Mouse (Mus musculus) liver, adult 2 months (tissue): ENCODE results near the gene Bpifc. TPM values are rescaled to one million over a fixed set of nuclear protein-coding genes. Genes with fewer than 3 reads are reported as not detected.

Experiments
- DNase-seq: peaks from one replicate; pipeline ENCODE4 v3.0.0-alpha.2; 2011; ENCODE audit warnings: low read depth, low spot score; ENCODE audit errors: extremely low read depth
- H3K27ac ChIP-seq: fragments of 200-500 bp; replicated peaks from 2 replicates; pipeline ENCODE4 v1.5.1; 2012; ENCODE audit warnings: low read depth, mild to moderate bottlenecking, control low read depth, inconsistent platforms, low read length; ENCODE audit not compliant: insufficient read depth
- H3K27me3 ChIP-seq: fragments of 200-500 bp; 2 replicates; pipeline ENCODE4 v1.6.1; 2012; ENCODE audit warnings: mild to moderate bottlenecking, moderate library complexity, low read length, inconsistent platforms; ENCODE audit not compliant: control insufficient read depth, insufficient read depth
- H3K36me3 ChIP-seq: fragments of 200-500 bp; 2 replicates; pipeline ENCODE4 v1.6.1; 2012; ENCODE audit warnings: low read length, inconsistent platforms; ENCODE audit not compliant: control insufficient read depth, insufficient read depth
- H3K4me1 ChIP-seq: fragments of 200-500 bp; 2 replicates; pipeline ENCODE4 v1.6.1; 2011; ENCODE audit warnings: low read length; ENCODE audit not compliant: control insufficient read depth, insufficient read depth
- H3K4me3 ChIP-seq: fragments of 200-500 bp; 2 replicates; pipeline ENCODE4 v1.5.1; 2011; ENCODE audit warnings: low read depth, mild to moderate bottlenecking, control low read depth, low read length, moderate library complexity; ENCODE audit not compliant: insufficient read depth
- H3K79me2 ChIP-seq: fragments of 200-500 bp; 2 replicates; pipeline ENCODE4 v1.6.1; 2012; ENCODE audit warnings: inconsistent platforms, mild to moderate bottlenecking, low read length, moderate library complexity; ENCODE audit not compliant: control insufficient read depth, insufficient read depth
- H3K9ac ChIP-seq: fragments of 200-500 bp; 2 replicates; pipeline ENCODE4 v1.6.1; 2012; ENCODE audit warnings: low read depth, mild to moderate bottlenecking, control low read depth, inconsistent platforms, low read length
- CTCF ChIP-seq: fragments of 200-500 bp; IDR thresholded peaks from 2 replicates; pipeline ENCODE4 v1.5.1; 2011; ENCODE audit warnings: low read depth, low read length, control low read depth
- POLR2A ChIP-seq: fragments of 200-500 bp; IDR thresholded peaks from 2 replicates; pipeline ENCODE4 v1.6.1; 2011; ENCODE audit warnings: low read length, control low read depth; ENCODE audit not compliant: insufficient read depth; ENCODE audit errors: extremely low read depth
- WGBS: fragments of 180-500 bp; shearing (Covaris S2); methylation state at CpG from one replicate; pipeline ENCODE4 v1.1.7; 2018; 5-methylcytosine and 5-hydroxymethylcytosine counted together
- polyA plus RNA-seq: library from polyadenylated mRNA; depleted of rRNA; stranded (reverse); fragments of >200 nt; gene quantifications from 2 replicates; pipeline ENCODE4 v1.2.3, GENCODE M21; 2012
- total RNA-seq: library from RNA; depleted of rRNA; stranded (reverse); fragments of >200 nt; gene quantifications from 2 replicates; pipeline ENCODE4 v1.2.3, GENCODE M21; 2014

The Bpifc gene
- total and polyA plus RNA-seq, 2 experiments, result not detected

- DNase-seq, result no peak
- WGBS, result 98% methylated on average over 6 of the region's 6 CpGs
- H3K36me3 ChIP-seq, result peaks cover 29% of the 10 kb centered on the region
- H3K27me3 ChIP-seq, result no peaks in the 10 kb centered on the region
- no peak overlapping the region for H3K4me3 ChIP-seq
- TF ChIP-seq CTCF (no peak), POLR2A (no peak)
- no peak overlapping the region for H3K9ac ChIP-seq
- no peaks in the 10 kb centered on the region for H3K79me2 ChIP-seq
- no peaks in the 10 kb centered on the region for H3K4me1 ChIP-seq
- H3K27ac ChIP-seq, result no peak overlapping the region
Measured at GRCm38 (mm10) chr10:85936280-85936965, 75.3 kb downstream of the Bpifc start.

- DNase-seq, result no peak
- no peak overlapping the region for H3K4me3 ChIP-seq
- 90% methylated on average over 11 of the region's 11 CpGs for WGBS
- H3K9ac ChIP-seq, result no peak overlapping the region
- H3K27me3 ChIP-seq, result peaks cover 2% of the 10 kb centered on the region; the same call in 1 of the 2 replicates
- no peak overlapping the region for H3K27ac ChIP-seq
- H3K4me1 ChIP-seq, result peaks cover 5% of the 10 kb centered on the region; the same call in 1 of the 2 replicates
- H3K79me2 ChIP-seq, result no peaks in the 10 kb centered on the region
- TF ChIP-seq POLR2A, result no peak
- TF ChIP-seq CTCF, result no peak
- no peaks in the 10 kb centered on the region for H3K36me3 ChIP-seq
Measured at GRCm38 (mm10) chr10:85929962-85930361, 81.7 kb downstream of the Bpifc start.

GRCm38 (mm10) chr10:85929208-85929591 is 82.5 kb downstream of the Bpifc start:
- peaks cover 2% of the 10 kb centered on the region; the same call in 1 of the 2 replicates for H3K27me3 ChIP-seq
- H3K79me2 ChIP-seq, result no peaks in the 10 kb centered on the region
- no peaks in the 10 kb centered on the region for H3K36me3 ChIP-seq
- no peak overlapping the region for H3K4me3 ChIP-seq
- peaks cover 5% of the 10 kb centered on the region; the same call in 1 of the 2 replicates for H3K4me1 ChIP-seq
- 60% methylated on average over 11 of the region's 11 CpGs for WGBS
- DNase-seq, result no peak
- no peak for TF ChIP-seq CTCF
- TF ChIP-seq POLR2A, result no peak
- no peak overlapping the region for H3K27ac ChIP-seq
- H3K9ac ChIP-seq, result no peak overlapping the region

GRCm38 (mm10) chr10:85928499-85929207 is 83.0 kb downstream of the Bpifc start:
- Histone ChIP-seq H3K27me3 (peaks cover 2% of the 10 kb centered on the region; the same call in 1 of the 2 replicates), H3K4me3 (peak overlapping the region; percentile 62), H3K36me3 (no peaks in the 10 kb centered on the region), H3K4me1 (peaks cover 5% of the 10 kb centered on the region; the same call in 1 of the 2 replicates), H3K79me2 (no peaks in the 10 kb centered on the region), H3K27ac (no peak overlapping the region), H3K9ac (0 out of 2 replicates have a peak overlapping the region, but pooled peaks have one; percentile 21)
- peak; percentile 13 for DNase-seq
- TF ChIP-seq CTCF (peak; percentile 29), POLR2A (no peak)
- WGBS, result 1% methylated on average over 63 of the region's 63 CpGs

- Histone ChIP-seq H3K79me2 (no peaks in the 10 kb centered on the region), H3K9ac (0 out of 2 replicates have a peak within 1 kb of the TSS, but pooled peaks have one; percentile 21), H3K4me3 (peak within 1 kb of the TSS; percentile 62), H3K36me3 (no peaks in the 10 kb centered on the region), H3K27ac (no peak within 1 kb of the TSS), H3K27me3 (peaks cover 2% of the 10 kb centered on the region; the same call in 1 of the 2 replicates), H3K4me1 (peaks cover 5% of the 10 kb centered on the region; the same call in 1 of the 2 replicates)
- TF ChIP-seq CTCF, result no peak
- TF ChIP-seq POLR2A, result no peak
- 3% methylated on average over 23 of the region's 23 CpGs for WGBS
- peak; percentile 5 for DNase-seq
Measured at GRCm38 (mm10) chr10:85927676-85928445, 83.8 kb downstream of the Bpifc start, which contains the start of gene Ascl4. Gene Ascl4, plus strand, starts transcription at chr10:85927681.
